In the genomic region with DNA sequence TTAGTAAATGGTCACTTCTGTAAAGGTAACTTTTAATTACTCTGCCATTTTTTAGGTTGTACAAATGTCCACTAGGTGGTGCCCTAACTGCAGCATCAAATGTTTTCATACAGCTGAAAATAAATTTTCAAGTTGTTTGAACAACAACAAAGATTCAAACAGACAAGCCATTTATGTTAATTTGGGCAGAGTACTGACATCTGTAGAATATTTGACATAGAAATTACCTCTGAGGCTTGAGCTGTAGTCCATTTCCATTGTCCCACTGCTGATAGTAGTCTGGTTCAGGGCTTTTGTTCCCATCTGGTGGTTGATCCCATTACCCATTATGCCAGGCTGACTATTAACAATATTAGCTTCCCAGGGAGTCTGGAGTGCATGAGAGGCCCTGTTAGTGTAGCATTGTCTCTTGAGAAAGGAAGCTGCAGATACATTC, we compare ENCODE assay signal across 9 mouse cellular contexts.
DNase-seq lines count a peak whose midpoint lies in the region; ATAC-seq and TF ChIP-seq lines count a peak whose summit lies in the region.
"Had no signal": no experiment of that assay in that cellular context is flagged by ENCODE, and none has a peak within 500 bp of the region (broad histone marks: within the 10 kb centered on the region; RNA-seq: fewer than 3 reads in every experiment).

No protein-coding gene starts in this region.

- no peak overlapping the region for H3K9ac ChIP-seq in lung, postnatal 0 days (replicated peaks; ENCODE audit: low read depth)
- H3K9ac ChIP-seq in forebrain, embryonic 13.5 days = no peak overlapping the region
- no peak overlapping the region for H3K9ac ChIP-seq in neural tube, embryonic 14.5 days (replicated peaks; ENCODE audit: low read depth, low read length)

- H3K27ac ChIP-seq in cerebellum, adult 2 months (ENCODE audit: insufficient read depth, low read length) = no peak overlapping the region
- H3K27ac ChIP-seq in lung, postnatal 0 days (ENCODE audit: low read length) = no peak overlapping the region
- H3K27ac ChIP-seq in forebrain, embryonic 13.5 days = no peak overlapping the region
- no peak overlapping the region for H3K27ac ChIP-seq in neural tube, embryonic 14.5 days (ENCODE audit: low read depth, low read length)
- H3K27ac ChIP-seq: macrophage had no signal

- no peak for TF ChIP-seq EP300 in lung, postnatal 0 days (IDR thresholded peaks at IDR 0.05)

- no peaks in the 10 kb centered on the region for H3K36me3 ChIP-seq in lung, postnatal 0 days (ENCODE audit: insufficient read depth, low read length)
- no peaks in the 10 kb centered on the region for H3K36me3 ChIP-seq in forebrain, embryonic 13.5 days (ENCODE audit: poor library complexity, severe bottlenecking)
- H3K36me3 ChIP-seq in neural tube, embryonic 14.5 days (ENCODE audit: control insufficient read depth, insufficient read depth, low read length) = no peaks in the 10 kb centered on the region

- H3K4me2 ChIP-seq in lung, postnatal 0 days (replicated peaks; ENCODE audit: low read depth, low read length) = no peak overlapping the region
- H3K4me2 ChIP-seq in forebrain, embryonic 13.5 days = no peak overlapping the region
- H3K4me2 ChIP-seq in neural tube, embryonic 14.5 days (ENCODE audit: low read depth, low read length) = no peak overlapping the region

- H3K4me3 ChIP-seq in cerebellum, adult 2 months (replicated peaks; ENCODE audit: insufficient read depth, low read depth, low read length) = no peak overlapping the region
- H3K4me3 ChIP-seq in lung, postnatal 0 days (ENCODE audit: low read depth, low read length) = no peak overlapping the region
- no peak overlapping the region for H3K4me3 ChIP-seq in lung, adult 2 months (replicated peaks; ENCODE audit: extremely low read depth, low read depth, low read length)
- no peak overlapping the region for H3K4me3 ChIP-seq in forebrain, embryonic 13.5 days
- no peak overlapping the region for H3K4me3 ChIP-seq in neural tube, embryonic 14.5 days (ENCODE audit: low read depth, low read length)

- peak; percentile 14; the same call in 1 of the 2 replicates for TF ChIP-seq CTCF in cerebellum, adult 2 months (IDR thresholded peaks at IDR 0.05; ENCODE audit: borderline replicate concordance, insufficient read depth, low read depth, low read length)
- peak; percentile 74 for TF ChIP-seq CTCF in lung, postnatal 0 days (IDR thresholded peaks at IDR 0.05)
- TF ChIP-seq CTCF in lung, adult 2 months (IDR thresholded peaks at IDR 0.05; ENCODE audit: insufficient read depth, low read length) = no peak

- TF ChIP-seq POLR2A in cerebellum, adult 2 months (IDR thresholded peaks at IDR 0.05; ENCODE audit: borderline replicate concordance, insufficient read depth, low read length) = no peak
- no peak for TF ChIP-seq POLR2A in lung, adult 2 months (IDR thresholded peaks at IDR 0.05; ENCODE audit: borderline replicate concordance, extremely low read depth, low read depth, low read length)

- H3K27me3 ChIP-seq in cerebellum, adult 2 months (ENCODE audit: control insufficient read depth, insufficient read depth, low read length) = no peaks in the 10 kb centered on the region
- H3K27me3 ChIP-seq in lung, postnatal 0 days (replicated peaks; ENCODE audit: insufficient read depth, low read length) = no peaks in the 10 kb centered on the region
- H3K27me3 ChIP-seq in forebrain, embryonic 13.5 days = no peaks in the 10 kb centered on the region
- no peaks in the 10 kb centered on the region for H3K27me3 ChIP-seq in neural tube, embryonic 14.5 days (ENCODE audit: control insufficient read depth, insufficient read depth, low read length)

- peaks cover 2% of the 10 kb centered on the region; the same call in 1 of the 2 replicates for H3K4me1 ChIP-seq in cerebellum, adult 2 months (ENCODE audit: control insufficient read depth, insufficient read depth, low read length)
- H3K4me1 ChIP-seq in lung, postnatal 0 days (ENCODE audit: insufficient read depth, low read depth, low read length) = no peaks in the 10 kb centered on the region
- H3K4me1 ChIP-seq in lung, adult 2 months (ENCODE audit: control insufficient read depth, insufficient read depth, low read length) = peaks cover 7% of the 10 kb centered on the region
- H3K4me1 ChIP-seq in forebrain, embryonic 13.5 days = peaks cover 21% of the 10 kb centered on the region
- peaks cover 9% of the 10 kb centered on the region; the same call in 1 of the 2 replicates for H3K4me1 ChIP-seq in neural tube, embryonic 14.5 days (ENCODE audit: control insufficient read depth, insufficient read depth, low read length)

- DNase-seq in cerebellum, adult 2 months = no peak
- peak; percentile 56 for DNase-seq in lung, postnatal 0 days (ENCODE audit: low spot score)
- DNase-seq in lung, adult 2 months = no peak
- no peak for DNase-seq in gastrocnemius, postnatal 25 days
- no peak for DNase-seq in right cerebral cortex, postnatal 10 days (ENCODE audit: low spot score in 2 of 2)

- H3K9me3 ChIP-seq in lung, postnatal 0 days (ENCODE audit: low read length) = no peaks in the 10 kb centered on the region
- H3K9me3 ChIP-seq in forebrain, embryonic 13.5 days (replicated peaks) = no peaks in the 10 kb centered on the region
- H3K9me3 ChIP-seq in neural tube, embryonic 14.5 days (ENCODE audit: control insufficient read depth, low read length) = no peaks in the 10 kb centered on the region

- no peak for ATAC-seq in cerebellum, adult (ENCODE audit: insufficient number of reproducible peaks, low FRiP score, low TSS enrichment)
- no peak for ATAC-seq in lung, postnatal 0 days
- peak; percentile 43; the same call in 1 of the 2 replicates for ATAC-seq in forebrain, embryonic 13.5 days
- ATAC-seq in neural tube, embryonic 14.5 days (ENCODE audit: low read depth) = peak; percentile 11; the same call in 1 of the 2 replicates

Comparison
In these comparisons a context has a peak if more than half of its experiments do, and no peak if none do; other contexts are left out.
1. ATAC-seq: peak in forebrain, embryonic 13.5 days (single experiment) and neural tube, embryonic 14.5 days (single experiment); none in cerebellum, adult (single experiment) and lung, postnatal 0 days (single experiment).